Mouse (Mus musculus) forebrain, postnatal 0 days (tissue): ENCODE results near the gene Tmem132b. TPM values are rescaled to one million over a fixed set of nuclear protein-coding genes. Genes with fewer than 3 reads are reported as not detected.

Experiments
- ATAC-seq: fragments of 200-750 bp; cut with Nextera tagmentation; 2 replicates; pipeline ENCODE4 v1.8.0; 2017; ENCODE audit warnings: mild to moderate bottlenecking, moderate library complexity
- DNase-seq: peaks from one replicate; pipeline ENCODE4 v3.0.0-alpha.2; 2015
- H3K27ac ChIP-seq: fragments of 300-500 bp; sonication (generic); 2 replicates; pipeline ENCODE4 v1.5.1; 2014; ENCODE audit warnings: low read depth, mild to moderate bottlenecking, antibody characterized with exemption, low read length, moderate library complexity, mixed read lengths
- H3K27me3 ChIP-seq: fragments of 300-500 bp; sonication (generic); 2 replicates; pipeline ENCODE4 v1.6.1; 2014; ENCODE audit warnings: mild to moderate bottlenecking, low read length, mixed read lengths; ENCODE audit not compliant: insufficient read depth
- H3K36me3 ChIP-seq: fragments of 300-500 bp; sonication (generic); 2 replicates; pipeline ENCODE4 v1.6.1; 2014; ENCODE audit warnings: mild to moderate bottlenecking, moderate library complexity; ENCODE audit not compliant: insufficient read depth
- H3K4me1 ChIP-seq: fragments of 300-500 bp; sonication (generic); 2 replicates; pipeline ENCODE4 v1.6.1; 2014; ENCODE audit warnings: antibody characterized with exemption; ENCODE audit not compliant: insufficient read depth
- H3K4me2 ChIP-seq: fragments of 300-500 bp; sonication (generic); 2 replicates; pipeline ENCODE4 v1.6.1; 2014; ENCODE audit warnings: low read depth, mild to moderate bottlenecking, moderate library complexity
- H3K4me3 ChIP-seq: fragments of 300-500 bp; sonication (generic); 2 replicates; pipeline ENCODE4 v1.5.1; 2014; ENCODE audit warnings: low read depth, low read length, mixed read lengths
- H3K9ac ChIP-seq: fragments of 300-500 bp; sonication (generic); 2 replicates; pipeline ENCODE4 v1.6.1; 2014; ENCODE audit warnings: mild to moderate bottlenecking
- H3K9me3 ChIP-seq: fragments of 300-500 bp; sonication (generic); 2 replicates; pipeline ENCODE4 v1.6.1; 2016; ENCODE audit warnings: low read length
- CTCF ChIP-seq: sonication (generic); IDR thresholded peaks from 2 replicates; pipeline ENCODE4 v1.5.1; 2016; ENCODE audit warnings: antibody characterized with exemption, control low read depth, low read depth
- WGBS: fragments of 180-500 bp; shearing (Covaris S2); extraction: QIAGEN DNeasy Blood & Tissue Kit; methylation state at CpG from one replicate; pipeline ENCODE4 v1.1.7; 2014; 5-methylcytosine and 5-hydroxymethylcytosine counted together
- polyA plus RNA-seq: library from polyadenylated mRNA; unstranded; fragments of >200 nt; fragmentation: Nextera tagmentation; extraction: Ambion mirVana; gene quantifications from 2 replicates; pipeline ENCODE4 v1.2.1, GENCODE M21; 2015
- total RNA-seq: library from RNA; depleted of rRNA; stranded (reverse); fragments of >200 nt; gene quantifications from 2 replicates; pipeline ENCODE4 v1.2.3, GENCODE M21; 2014; rRNA removed

The Tmem132b gene
- total RNA-seq (32.2 and 48.9 TPM in 2 replicates), polyA plus RNA-seq (5.1 and 7.8 TPM in 2 replicates)

GRCm38 (mm10) chr5:125531634-125532033, at the start of gene Tmem132b:
Gene Tmem132b (plus strand): TSS chr5:125531774.
- TF ChIP-seq CTCF = no peak
- Histone ChIP-seq H3K27me3 (no peaks in the 10 kb centered on the region; the same call in 1 of the 2 replicates), H3K9me3 (no peaks in the 10 kb centered on the region), H3K27ac (peak within 1 kb of the TSS; percentile 70), H3K9ac (peak within 1 kb of the TSS; percentile 71), H3K4me3 (peak within 1 kb of the TSS; percentile 67), H3K4me2 (peak within 1 kb of the TSS; percentile 88), H3K4me1 (no peaks in the 10 kb centered on the region), H3K36me3 (no peaks in the 10 kb centered on the region)
- DNase-seq (peak; percentile 60), ATAC-seq (peak; percentile 33; the same call in 1 of the 2 replicates)
- WGBS = 4% methylated on average over 25 of the region's 25 CpGs

- TF ChIP-seq CTCF = no peak
- Histone ChIP-seq H3K4me1 (peaks cover 6% of the 10 kb centered on the region), H3K9me3 (no peaks in the 10 kb centered on the region), H3K36me3 (peaks cover 31% of the 10 kb centered on the region), H3K4me2 (no peak overlapping the region), H3K27ac (no peak overlapping the region), H3K27me3 (no peaks in the 10 kb centered on the region), H3K4me3 (no peak overlapping the region), H3K9ac (no peak overlapping the region)
- no peak for ATAC-seq
- WGBS = 92% methylated on average over 7 of the region's 7 CpGs
- DNase-seq = no peak
Observed at GRCm38 (mm10) chr5:125482474-125482873, 49.1 kb upstream of the Tmem132b start.

- no peak overlapping the region for H3K9ac ChIP-seq
- no peak overlapping the region for H3K4me2 ChIP-seq
- no peak for TF ChIP-seq CTCF
- H3K4me1 ChIP-seq = no peaks in the 10 kb centered on the region
- H3K27me3 ChIP-seq = no peaks in the 10 kb centered on the region
- no peaks in the 10 kb centered on the region for H3K9me3 ChIP-seq
- ATAC-seq (no peak), DNase-seq (no peak)
- H3K4me3 ChIP-seq = no peak overlapping the region
- WGBS = 88% methylated on average over 5 of the region's 6 CpGs
- peaks cover 31% of the 10 kb centered on the region for H3K36me3 ChIP-seq
- no peak overlapping the region for H3K27ac ChIP-seq
Observed at GRCm38 (mm10) chr5:125483712-125484611, 47.6 kb upstream of the Tmem132b start.

DNA sequence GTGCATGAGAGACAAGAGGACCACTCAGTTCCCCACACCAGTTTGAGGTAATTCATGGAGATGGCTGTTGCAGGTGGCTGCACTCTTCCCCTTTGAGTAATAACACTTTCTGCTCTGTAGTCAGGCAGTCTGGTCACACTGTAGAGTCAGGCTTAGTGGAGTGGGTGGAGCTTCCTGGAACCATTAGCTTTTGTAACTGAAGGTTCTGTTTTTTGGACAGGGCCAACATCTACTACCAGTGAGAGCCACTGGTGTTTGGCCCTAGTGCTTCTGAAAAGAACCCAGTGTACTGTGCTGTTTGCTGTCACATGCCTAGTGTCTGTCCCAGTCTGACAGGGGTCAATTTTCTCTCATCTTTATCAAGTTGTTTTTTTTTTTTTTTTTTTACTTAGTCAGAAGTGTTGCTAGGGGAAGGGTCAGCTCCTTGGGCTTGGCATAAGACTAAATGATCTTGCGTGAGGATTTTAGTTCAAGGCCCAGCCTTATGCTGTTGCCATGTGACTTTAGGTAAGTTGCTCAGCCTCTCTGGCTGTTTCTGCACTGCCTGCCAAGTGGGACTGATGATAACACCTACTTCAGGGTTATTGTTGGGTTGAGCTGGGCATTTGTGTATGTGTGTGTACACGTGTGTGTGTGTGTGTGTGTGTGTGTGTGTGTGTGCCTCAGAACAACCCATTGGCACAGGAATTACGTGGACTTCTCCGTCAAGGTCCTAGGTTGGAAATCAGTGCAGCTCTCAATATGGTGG, 46.4 kb upstream of the Tmem132b start:
- Histone ChIP-seq H3K9ac (no peak overlapping the region), H3K4me3 (no peak overlapping the region), H3K9me3 (no peaks in the 10 kb centered on the region), H3K4me2 (no peak overlapping the region), H3K4me1 (no peaks in the 10 kb centered on the region), H3K36me3 (peaks cover 39% of the 10 kb centered on the region), H3K27ac (no peak overlapping the region), H3K27me3 (no peaks in the 10 kb centered on the region)
- DNase-seq (no peak), ATAC-seq (no peak)
- WGBS = 87% methylated on average over 4 of the region's 4 CpGs
- TF ChIP-seq CTCF = no peak

DNA sequence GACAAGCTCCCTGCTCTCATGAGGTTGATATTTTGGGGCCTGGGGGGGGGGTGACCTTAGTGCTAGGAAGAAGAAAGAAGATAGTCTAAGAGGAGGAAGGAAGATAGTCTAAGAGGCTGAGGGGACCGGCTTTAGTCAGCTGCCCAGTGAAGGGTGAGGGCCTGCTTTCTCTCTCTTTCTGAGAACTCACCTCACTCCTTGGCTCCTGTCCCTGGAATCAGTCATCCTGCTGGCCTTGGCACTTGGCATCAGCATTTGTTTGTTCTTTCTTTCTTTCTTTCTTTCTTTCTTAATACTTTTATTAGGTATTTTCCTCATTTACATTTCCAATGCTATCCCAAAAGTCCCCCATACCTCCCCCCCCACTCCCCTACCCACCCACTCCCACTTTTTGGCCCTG, 45.5 kb upstream of the Tmem132b start:
- Histone ChIP-seq H3K4me3 (no peak overlapping the region), H3K36me3 (peaks cover 46% of the 10 kb centered on the region), H3K4me2 (no peak overlapping the region), H3K9me3 (no peaks in the 10 kb centered on the region), H3K9ac (no peak overlapping the region), H3K27me3 (no peaks in the 10 kb centered on the region), H3K4me1 (no peaks in the 10 kb centered on the region), H3K27ac (no peak overlapping the region)
- DNase-seq (no peak), ATAC-seq (no peak)
- WGBS = 67% methylated on average over 1 of the region's 1 CpGs
- no peak for TF ChIP-seq CTCF

DNA sequence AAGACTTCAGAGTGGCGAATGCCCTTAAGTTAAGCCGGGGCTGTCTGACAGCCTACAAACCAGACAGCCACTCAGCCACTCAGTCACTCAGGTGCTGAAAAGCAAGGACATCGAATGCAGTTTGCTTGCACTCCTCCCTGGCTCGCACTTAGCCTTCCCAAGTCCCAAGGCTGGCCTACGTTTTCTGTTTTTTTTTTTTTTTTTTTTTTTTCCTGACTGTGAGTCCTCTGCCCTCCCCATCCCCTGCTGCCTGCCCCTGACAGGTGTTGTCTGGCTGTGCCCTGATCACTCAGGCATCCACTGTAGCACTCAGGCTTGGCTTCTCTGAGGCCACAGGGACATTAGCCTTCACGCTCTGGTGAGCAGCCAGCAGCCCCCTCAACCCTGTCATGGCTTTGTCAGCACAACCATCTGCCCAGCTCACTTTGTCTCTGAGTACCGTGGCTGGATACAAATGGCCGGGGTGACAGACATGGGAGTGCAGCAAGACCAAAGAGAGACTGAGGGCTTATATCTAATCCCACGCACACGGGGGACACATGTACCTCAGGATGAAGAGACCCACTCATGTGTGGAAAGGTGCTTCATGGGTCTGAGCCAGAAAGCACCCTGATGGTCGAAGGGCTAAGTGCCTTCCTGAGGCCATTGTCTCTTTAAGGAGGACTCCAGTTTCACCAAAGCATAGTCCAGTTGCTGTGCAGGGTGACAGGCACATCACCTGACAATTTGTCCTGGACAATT, 44.0 kb upstream of the Tmem132b start:
- no peak for ATAC-seq
- peaks cover 57% of the 10 kb centered on the region for H3K36me3 ChIP-seq
- H3K9ac ChIP-seq = no peak overlapping the region
- no peak overlapping the region for H3K4me3 ChIP-seq
- no peaks in the 10 kb centered on the region for H3K27me3 ChIP-seq
- DNase-seq = no peak
- H3K9me3 ChIP-seq = no peaks in the 10 kb centered on the region
- H3K4me2 ChIP-seq = no peak overlapping the region
- H3K4me1 ChIP-seq = no peaks in the 10 kb centered on the region
- WGBS = 58% methylated on average over 11 of the region's 11 CpGs
- no peak for TF ChIP-seq CTCF
- H3K27ac ChIP-seq = no peak overlapping the region
